Mouse (Mus musculus) intestine, postnatal 0 days (tissue): ENCODE results near the gene Ncoa6. TPM values are rescaled to one million over a fixed set of nuclear protein-coding genes. Genes with fewer than 3 reads are reported as not detected.

Experiments used
- ATAC-seq: fragments of 200-750 bp; cut with Nextera tagmentation; 2 replicates; pipeline ENCODE4 v1.8.0; 2017; ENCODE audit warnings: mild to moderate bottlenecking, moderate TSS enrichment, moderate library complexity
- H3K27ac ChIP-seq: fragments of 300-500 bp; sonication (generic); 2 replicates; pipeline ENCODE4 v1.5.1; 2014; ENCODE audit warnings: mild to moderate bottlenecking, low read depth, low read length, moderate library complexity
- H3K27me3 ChIP-seq: fragments of 300-500 bp; sonication (generic); replicated peaks from 2 replicates; pipeline ENCODE4 v1.6.1; 2014; ENCODE audit warnings: low read length, mixed read lengths; ENCODE audit not compliant: control insufficient read depth, insufficient read depth
- H3K36me3 ChIP-seq: fragments of 300-500 bp; sonication (generic); 2 replicates; pipeline ENCODE4 v1.6.1; 2014; ENCODE audit warnings: mild to moderate bottlenecking, moderate library complexity; ENCODE audit not compliant: control insufficient read depth, insufficient read depth
- H3K4me1 ChIP-seq: fragments of 300-500 bp; sonication (generic); replicated peaks from 2 replicates; pipeline ENCODE4 v1.6.1; 2014; ENCODE audit warnings: antibody characterized with exemption, low read length, mixed read lengths; ENCODE audit not compliant: control insufficient read depth, insufficient read depth
- H3K4me2 ChIP-seq: fragments of 300-500 bp; sonication (generic); replicated peaks from 2 replicates; pipeline ENCODE4 v1.6.1; 2014; ENCODE audit warnings: low read depth, mild to moderate bottlenecking, moderate library complexity
- H3K4me3 ChIP-seq: fragments of 300-500 bp; sonication (generic); 2 replicates; pipeline ENCODE4 v1.5.1; 2014; ENCODE audit warnings: low read depth, low read length
- H3K9ac ChIP-seq: fragments of 300-500 bp; sonication (generic); 2 replicates; pipeline ENCODE4 v1.6.1; 2014; ENCODE audit warnings: mild to moderate bottlenecking, low read depth, low read length
- H3K9me3 ChIP-seq: fragments of 300-500 bp; sonication (generic); 2 replicates; pipeline ENCODE4 v1.6.1; 2016; ENCODE audit warnings: mixed run types; ENCODE audit not compliant: control insufficient read depth
- CTCF ChIP-seq: sonication (generic); IDR thresholded peaks from 2 replicates; pipeline ENCODE4 v1.5.1; 2016; ENCODE audit warnings: low read depth, mild to moderate bottlenecking, control low read depth, antibody characterized with exemption, moderate library complexity
- WGBS: fragments of 180-500 bp; shearing (Covaris S2); extraction: QIAGEN DNeasy Blood & Tissue Kit; methylation state at CpG from one replicate; pipeline ENCODE4 v1.1.7; 2014; 5-methylcytosine and 5-hydroxymethylcytosine counted together
- polyA plus RNA-seq: library from polyadenylated mRNA; unstranded; fragments of >200 nt; fragmentation: Nextera tagmentation; extraction: Ambion mirVana; gene quantifications from 2 replicates; pipeline ENCODE4 v1.2.1, GENCODE M21; 2015

Gene Ncoa6
- polyA plus RNA-seq, 1 experiment from 2014 or later = 14.9 TPM

- ATAC-seq = no peak
- no peaks in the 10 kb centered on the region for H3K9me3 ChIP-seq
- TF ChIP-seq CTCF = peak; percentile 16; the same call in 1 of the 2 replicates
- H3K4me3 ChIP-seq = peak overlapping the region; percentile 80
- peak overlapping the region; percentile 28 for H3K27ac ChIP-seq
- H3K9ac ChIP-seq = 0 out of 2 replicates have a peak overlapping the region, but pooled peaks have one; percentile 85
- H3K4me1 ChIP-seq = peaks cover 13% of the 10 kb centered on the region
- peak overlapping the region; percentile 92 for H3K4me2 ChIP-seq
- H3K27me3 ChIP-seq = peaks cover 11% of the 10 kb centered on the region; the same call in 1 of the 2 replicates
- H3K36me3 ChIP-seq = peaks cover 25% of the 10 kb centered on the region
- WGBS = 54% methylated on average over 2 of the region's 2 CpGs
These were observed 90.8 kb downstream of the Ncoa6 start for GRCm38 (mm10) chr2:155382791-155383438.

DNA sequence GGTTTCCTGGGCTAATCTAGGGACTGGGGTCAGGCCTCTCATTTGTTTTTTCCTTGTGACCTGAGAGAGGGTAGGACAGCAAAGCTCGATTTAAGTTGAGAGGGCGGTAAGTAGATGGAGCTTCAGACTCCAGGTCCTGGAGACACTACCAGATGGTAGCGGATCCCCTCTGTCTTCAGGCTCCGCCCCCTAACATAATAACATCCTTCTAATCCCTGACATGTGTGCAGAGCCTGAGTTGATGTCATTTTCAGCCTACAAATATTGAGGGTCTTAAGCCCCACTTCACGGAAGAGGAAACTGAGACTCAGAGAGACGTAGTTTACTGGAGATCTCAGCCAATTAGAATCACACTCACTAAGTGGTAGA lies 91.4 kb downstream of the Ncoa6 start:
- ATAC-seq = peak; percentile 4; the same call in 1 of the 2 replicates
- H3K9me3 ChIP-seq = no peaks in the 10 kb centered on the region
- peaks cover 11% of the 10 kb centered on the region; the same call in 1 of the 2 replicates for H3K27me3 ChIP-seq
- peak overlapping the region; percentile 85 for H3K9ac ChIP-seq
- H3K4me1 ChIP-seq = peaks cover 13% of the 10 kb centered on the region
- WGBS = 19% methylated on average over 6 of the region's 6 CpGs
- H3K27ac ChIP-seq = peak overlapping the region; percentile 99
- no peak for TF ChIP-seq CTCF
- peak overlapping the region; percentile 80 for H3K4me3 ChIP-seq
- peak overlapping the region; percentile 92 for H3K4me2 ChIP-seq
- peaks cover 19% of the 10 kb centered on the region for H3K36me3 ChIP-seq

DNA sequence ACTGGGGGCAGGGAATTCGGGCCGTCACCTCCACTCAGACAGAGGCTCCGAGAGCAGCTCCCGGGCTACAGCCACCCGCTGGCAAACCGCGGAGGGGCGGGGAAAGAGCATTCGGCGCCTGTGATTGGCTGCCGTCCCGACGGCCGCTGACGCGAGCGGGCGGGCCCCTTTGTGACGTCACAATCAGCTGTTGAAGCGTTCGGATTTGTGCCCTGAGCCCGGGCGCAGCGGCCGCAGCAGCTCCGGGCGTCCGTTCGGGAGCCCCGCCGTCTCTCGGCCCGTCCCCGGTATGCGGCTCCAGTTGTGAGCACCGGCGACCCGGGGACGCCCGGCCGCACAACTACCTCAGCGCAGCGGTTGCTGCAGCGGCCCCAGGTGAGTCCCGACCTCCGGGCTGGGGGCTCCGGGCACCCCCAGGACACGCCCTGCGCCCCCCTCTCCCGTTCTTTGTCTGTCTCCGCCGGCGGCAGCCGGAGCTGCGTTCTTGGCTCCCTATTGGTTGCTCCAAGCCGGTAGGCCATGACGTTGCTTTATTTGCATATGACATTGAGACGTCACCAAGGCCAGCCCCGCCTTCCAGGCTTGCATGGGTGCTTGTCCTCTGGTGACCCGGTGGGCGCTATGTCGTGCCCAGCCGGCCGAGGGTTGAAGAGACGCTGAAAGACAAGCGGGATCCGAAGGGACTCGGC lies 91.9 kb downstream of the Ncoa6 start:
- peaks cover 11% of the 10 kb centered on the region; the same call in 1 of the 2 replicates for H3K27me3 ChIP-seq
- peak overlapping the region; percentile 99 for H3K27ac ChIP-seq
- peaks cover 14% of the 10 kb centered on the region; the same call in 1 of the 2 replicates for H3K36me3 ChIP-seq
- TF ChIP-seq CTCF = no peak
- under 1% methylated on average over 59 of the region's 68 CpGs for WGBS
- H3K4me1 ChIP-seq = peaks cover 13% of the 10 kb centered on the region
- H3K4me2 ChIP-seq = peak overlapping the region; percentile 92
- ATAC-seq = peak; percentile 90
- H3K4me3 ChIP-seq = peak overlapping the region; percentile 80
- peak overlapping the region; percentile 85 for H3K9ac ChIP-seq
- no peaks in the 10 kb centered on the region for H3K9me3 ChIP-seq

DNA sequence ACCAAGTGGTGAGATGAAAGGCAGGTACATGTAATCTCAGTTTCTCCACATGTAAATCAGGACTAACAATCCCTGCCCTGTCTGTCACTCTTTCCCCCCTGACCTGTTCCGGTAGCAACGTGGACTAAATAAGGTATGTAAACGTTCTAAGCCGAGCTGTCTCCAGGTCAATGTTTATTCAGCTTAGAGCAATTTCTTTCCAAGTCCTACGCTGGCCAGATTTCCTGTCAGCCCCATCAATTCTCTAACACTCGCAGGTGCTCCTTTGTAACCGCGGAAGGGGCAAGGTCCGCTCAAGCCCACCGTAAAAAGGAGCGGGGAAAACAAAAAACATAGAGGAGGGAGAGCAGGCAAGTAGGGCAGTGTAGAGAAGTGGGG lies 92.6 kb downstream of the Ncoa6 start:
- Histone ChIP-seq H3K4me1 (peaks cover 13% of the 10 kb centered on the region), H3K9me3 (no peaks in the 10 kb centered on the region), H3K36me3 (peaks cover 8% of the 10 kb centered on the region; the same call in 1 of the 2 replicates), H3K9ac (peak overlapping the region; percentile 85), H3K27me3 (peaks cover 11% of the 10 kb centered on the region; the same call in 1 of the 2 replicates), H3K27ac (peak overlapping the region; percentile 99), H3K4me2 (peak overlapping the region; percentile 92), H3K4me3 (peak overlapping the region; percentile 80)
- no peak for ATAC-seq
- no peak for TF ChIP-seq CTCF
- 2% methylated on average over 11 of the region's 11 CpGs for WGBS

DNA sequence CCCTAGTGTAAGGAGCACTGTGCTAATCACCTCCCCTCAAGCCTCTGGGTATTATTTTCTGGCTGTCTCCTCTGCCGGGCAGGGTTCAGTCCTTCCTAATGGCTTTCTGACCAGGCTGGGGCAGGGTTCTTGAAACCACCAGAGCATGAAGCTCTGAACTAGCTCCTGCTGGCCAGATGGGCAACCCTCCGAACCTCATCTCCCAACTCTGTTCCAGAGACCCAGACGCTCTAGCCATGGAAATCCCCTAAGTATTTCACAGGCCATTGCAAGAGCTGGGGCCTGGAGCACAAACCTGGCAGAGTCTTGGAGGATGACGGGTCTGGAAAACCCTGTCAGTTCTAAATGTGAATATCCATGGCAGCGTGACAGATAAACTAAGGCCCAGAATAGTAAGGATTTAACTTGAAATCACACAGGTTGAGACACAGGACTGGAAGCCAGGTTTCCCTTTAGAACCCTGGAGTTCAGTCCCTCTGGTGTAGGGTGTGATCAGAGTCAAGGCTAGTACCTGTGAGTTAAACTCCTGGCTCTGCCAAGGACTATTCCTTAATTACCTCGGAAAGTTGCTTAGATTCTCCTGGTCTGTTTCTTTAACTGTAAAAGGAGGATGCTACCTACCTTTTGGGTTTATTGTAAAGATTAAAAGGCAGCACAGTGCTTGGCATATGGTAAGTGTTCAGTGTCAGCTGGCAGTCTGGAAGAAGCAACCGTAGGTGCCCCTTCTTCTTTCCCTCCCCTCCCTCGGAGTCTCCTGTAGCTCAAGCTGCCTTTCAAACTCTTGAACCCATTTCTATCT lies 93.2 kb downstream of the Ncoa6 start, which contains the start of gene Trp53inp2:
Trp53inp2 (plus strand) TSS at position 799 of the 799 bp plus-strand sequence.
- WGBS = 56% methylated on average over 8 of the region's 8 CpGs
- ATAC-seq = no peak
- Histone ChIP-seq H3K9ac (peak within 1 kb of the TSS; percentile 85), H3K9me3 (no peaks in the 10 kb centered on the region), H3K4me3 (peak within 1 kb of the TSS; percentile 80), H3K4me2 (peak within 1 kb of the TSS; percentile 92), H3K36me3 (0 out of 2 replicates have a peak, but pooled peaks cover 2% of the 10 kb centered on the region), H3K27me3 (peaks cover 11% of the 10 kb centered on the region; the same call in 1 of the 2 replicates), H3K27ac (peak within 1 kb of the TSS; percentile 99), H3K4me1 (peaks cover 13% of the 10 kb centered on the region)
- TF ChIP-seq CTCF = no peak

GRCm38 (mm10) chr2:155376191-155376590 lies 97.5 kb downstream of the Ncoa6 start:
- Histone ChIP-seq H3K27me3 (peaks cover 11% of the 10 kb centered on the region; the same call in 1 of the 2 replicates), H3K27ac (no peak overlapping the region), H3K4me1 (no peaks in the 10 kb centered on the region; the same call in 1 of the 2 replicates), H3K4me3 (no peak overlapping the region), H3K36me3 (no peaks in the 10 kb centered on the region), H3K9me3 (no peaks in the 10 kb centered on the region), H3K4me2 (no peak overlapping the region), H3K9ac (no peak overlapping the region)
- 77% methylated on average over 10 of the region's 10 CpGs for WGBS
- no peak for TF ChIP-seq CTCF
- no peak for ATAC-seq
